ENCODE assay signal across 30 mouse cellular contexts in the genomic region with DNA sequence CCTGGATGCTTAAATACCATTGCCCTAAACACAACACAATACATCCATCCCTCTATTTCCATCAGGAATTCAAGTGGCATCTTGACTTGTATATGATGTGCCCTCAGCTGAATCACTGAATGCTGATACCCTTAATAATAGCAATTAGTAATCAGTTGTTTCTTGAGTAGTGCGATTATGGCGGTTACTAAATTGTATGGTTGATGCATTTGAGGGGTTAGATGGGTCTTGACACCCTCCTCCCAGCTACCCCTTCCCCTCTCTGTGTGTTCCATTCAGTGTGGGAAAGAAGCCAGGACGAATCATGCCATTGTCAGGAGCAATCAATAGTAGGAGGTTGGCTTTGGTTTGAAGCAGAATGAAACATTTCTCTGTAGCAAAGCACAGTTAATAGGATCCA. TPM values are rescaled to one million over a fixed set of nuclear protein-coding genes. Genes with fewer than 3 reads are reported as not detected.
"Had no signal": no experiment of that assay in that cellular context is flagged by ENCODE, and none has a peak within 500 bp of the region (broad histone marks: within the 10 kb centered on the region; RNA-seq: fewer than 3 reads in every experiment).

No protein-coding gene starts in this region.

- H3K4me3 ChIP-seq: heart, adult 2 months; heart, embryonic 13.5 days; heart, embryonic 15.5 days; hindbrain, embryonic 13.5 days; hindbrain, embryonic 15.5 days; kidney, embryonic 15.5 days; limb, embryonic 13.5 days; limb, embryonic 15.5 days; liver, embryonic 12.5 days had no signal

- H3K9me3 ChIP-seq: heart, embryonic 15.5 days; hindbrain, embryonic 13.5 days; hindbrain, embryonic 15.5 days; kidney, embryonic 15.5 days; limb, embryonic 13.5 days; limb, embryonic 15.5 days; liver, embryonic 12.5 days had no signal

- H3K27ac ChIP-seq: heart, adult 2 months; heart, embryonic 13.5 days; heart, embryonic 15.5 days; hindbrain, embryonic 13.5 days; hindbrain, embryonic 15.5 days; hindbrain, postnatal 0 days; kidney, embryonic 15.5 days; kidney, postnatal 0 days; limb, embryonic 13.5 days; limb, embryonic 15.5 days; liver, embryonic 12.5 days; liver, embryonic 14.5 days had no signal

- H3K36me3 ChIP-seq: heart, embryonic 13.5 days; heart, embryonic 15.5 days; hindbrain, embryonic 13.5 days; hindbrain, embryonic 15.5 days; kidney, embryonic 15.5 days; limb, embryonic 13.5 days; limb, embryonic 15.5 days; liver, embryonic 12.5 days had no signal

- DNase-seq: gastrocnemius, postnatal 14 days; gastrocnemius, postnatal 36 days; heart, adult 2 months; heart, postnatal 14 days; heart, postnatal 36 days; kidney, adult 11 months; kidney, adult 2 months; kidney, adult 9 months; kidney, postnatal 14 days; kidney, postnatal 36 days; layer of hippocampus, adult 9-11 months; layer of hippocampus, postnatal 36 days; left cerebral cortex, postnatal 4 days had no signal

- H3K4me1 ChIP-seq: heart, embryonic 15.5 days; hindbrain, embryonic 15.5 days; kidney, embryonic 15.5 days; limb, embryonic 13.5 days; limb, embryonic 15.5 days; liver, embryonic 12.5 days had no signal

- ATAC-seq: hindbrain, postnatal 0 days; intestine, embryonic 16.5 days; liver, embryonic 12.5 days had no signal

- H3K4me2 ChIP-seq: heart, embryonic 11.5 days; heart, embryonic 13.5 days; heart, embryonic 15.5 days; hindbrain, embryonic 13.5 days; hindbrain, embryonic 15.5 days; kidney, embryonic 15.5 days; limb, embryonic 13.5 days; limb, embryonic 15.5 days; liver, embryonic 12.5 days had no signal

- H3K27me3 ChIP-seq: heart, embryonic 15.5 days; hindbrain, embryonic 15.5 days; liver, embryonic 12.5 days had no signal

- H3K9ac ChIP-seq: heart, embryonic 13.5 days; heart, embryonic 15.5 days; hindbrain, embryonic 13.5 days; hindbrain, embryonic 15.5 days; kidney, embryonic 15.5 days; limb, embryonic 13.5 days; limb, embryonic 15.5 days; liver, embryonic 12.5 days; liver, embryonic 14.5 days had no signal

RNA-seq across cellular contexts. Expression of gene Asb18, which starts 5.3 kb away (rescaled TPM):
- total RNA-seq: hematopoietic stem cell, adult 5-6 weeks; liver, adult 2 months had no signal
- polyA plus RNA-seq: intestine, embryonic 14.5 days; intestine, embryonic 16.5 days; kidney, postnatal 0 days; large intestine, adult 2 months; liver, adult 2 months; liver, embryonic 12.5 days; liver, embryonic 14.5 days had no signal
